Mouse (Mus musculus): ENCODE results near the gene Basp1. TPM values are rescaled to one million over a fixed set of nuclear protein-coding genes. Genes with fewer than 3 reads are reported as not detected.

The Basp1 gene
- polyA plus RNA-seq, 1 experiment from 2014 or later = 351 TPM

DNA sequence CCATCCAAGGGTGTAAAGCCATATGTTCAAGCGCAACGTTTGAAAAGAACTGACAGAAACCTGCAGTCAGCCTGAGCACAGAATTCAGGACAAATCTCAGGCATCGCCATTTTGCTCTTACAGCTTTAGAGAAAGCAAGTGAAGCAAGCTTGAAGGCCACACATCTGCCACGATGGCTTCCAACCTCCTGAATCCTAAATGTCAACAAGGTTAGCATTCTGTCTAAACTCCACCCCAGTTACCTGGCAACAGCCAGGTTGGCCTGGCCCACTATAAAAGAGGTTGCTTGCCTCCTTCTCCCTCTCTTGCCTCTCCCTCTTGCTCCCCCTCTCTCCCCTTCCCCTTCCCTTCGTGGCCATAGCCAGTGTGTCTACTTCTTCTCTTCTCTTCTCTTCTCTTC lies 33.5 kb downstream of the Basp1 start:
- H3K27me3 ChIP-seq = no peaks in the 10 kb centered on the region
- H3K36me3 ChIP-seq = peaks cover 23% of the 10 kb centered on the region
- no peak for ATAC-seq (ENCODE audit: low read depth)
- no peak overlapping the region for H3K4me2 ChIP-seq
- H3K9me3 ChIP-seq = no peaks in the 10 kb centered on the region
- peaks cover 95% of the 10 kb centered on the region for H3K4me1 ChIP-seq (replicated peaks)
- H3K9ac ChIP-seq = no peak overlapping the region
- H3K4me3 ChIP-seq = no peak overlapping the region
- H3K27ac ChIP-seq (replicated peaks) = no peak overlapping the region
- 83% methylated on average over 5 of the region's 5 CpGs for WGBS

DNA sequence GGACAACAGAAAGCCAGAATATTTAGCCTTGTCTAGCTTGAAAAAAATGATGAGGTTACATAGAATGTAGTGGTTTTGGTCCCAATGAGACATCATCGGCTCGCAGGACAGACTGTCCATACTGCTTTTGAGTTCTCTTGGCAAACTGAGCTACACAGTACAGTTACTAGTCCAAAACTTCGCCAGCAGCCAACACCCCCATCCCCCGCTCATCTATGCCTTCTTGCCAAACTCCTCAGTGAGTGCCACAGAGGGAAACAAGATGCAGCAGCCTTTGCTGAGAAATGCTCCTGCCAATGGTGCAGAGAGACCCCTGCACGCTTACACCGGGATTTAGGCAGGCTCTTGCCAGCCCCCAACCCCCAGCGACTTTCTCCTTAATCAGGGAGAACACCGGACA lies 34.9 kb downstream of the Basp1 start:
- H3K4me3 ChIP-seq = no peak overlapping the region
- no peak for ATAC-seq (ENCODE audit: low read depth)

DNA sequence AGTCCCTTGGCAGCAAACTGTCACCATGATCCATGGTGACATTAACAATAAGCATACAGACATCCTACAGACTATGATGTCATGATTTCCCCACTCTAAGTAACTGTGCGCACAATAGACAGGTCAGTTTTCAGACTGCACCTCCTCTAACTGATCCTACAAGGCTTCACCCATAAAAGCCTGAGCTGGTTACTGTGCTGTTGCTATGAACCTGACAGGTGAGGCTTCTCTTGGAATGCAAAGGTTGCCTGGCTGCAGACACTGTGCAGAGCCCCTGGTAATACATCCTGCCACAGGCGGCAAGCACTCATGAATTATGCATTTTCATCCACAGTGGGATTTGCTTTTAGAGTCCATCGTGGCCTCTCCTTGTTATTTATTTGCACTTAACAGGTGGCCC lies 36.6 kb downstream of the Basp1 start:
- Histone ChIP-seq H3K9ac (no peak overlapping the region), H3K27ac (replicated peaks) (peak overlapping the region; percentile 50), H3K4me2 (0 out of 2 replicates have a peak overlapping the region, but pooled peaks have one; percentile 9), H3K27me3 (no peaks in the 10 kb centered on the region), H3K9me3 (no peaks in the 10 kb centered on the region), H3K4me3 (no peak overlapping the region), H3K36me3 (peaks cover 12% of the 10 kb centered on the region; the same call in 1 of the 2 replicates), H3K4me1 (replicated peaks) (peaks cover 93% of the 10 kb centered on the region)
- ATAC-seq (ENCODE audit: low read depth) = peak; percentile 40
- WGBS = 37% methylated on average over 3 of the region's 3 CpGs

More for the DNA sequence above, 34.9 kb downstream of the Basp1 start:
- H3K4me2 ChIP-seq = no peak overlapping the region
- peaks cover 23% of the 10 kb centered on the region for H3K36me3 ChIP-seq
- no peak overlapping the region for H3K9ac ChIP-seq
- H3K27me3 ChIP-seq = no peaks in the 10 kb centered on the region
- no peaks in the 10 kb centered on the region for H3K9me3 ChIP-seq
- H3K27ac ChIP-seq (replicated peaks) = peak overlapping the region; percentile 28; the same call in 1 of the 2 replicates
- H3K4me1 ChIP-seq (replicated peaks) = peaks cover 93% of the 10 kb centered on the region
- 88% methylated on average over 8 of the region's 8 CpGs for WGBS

DNA sequence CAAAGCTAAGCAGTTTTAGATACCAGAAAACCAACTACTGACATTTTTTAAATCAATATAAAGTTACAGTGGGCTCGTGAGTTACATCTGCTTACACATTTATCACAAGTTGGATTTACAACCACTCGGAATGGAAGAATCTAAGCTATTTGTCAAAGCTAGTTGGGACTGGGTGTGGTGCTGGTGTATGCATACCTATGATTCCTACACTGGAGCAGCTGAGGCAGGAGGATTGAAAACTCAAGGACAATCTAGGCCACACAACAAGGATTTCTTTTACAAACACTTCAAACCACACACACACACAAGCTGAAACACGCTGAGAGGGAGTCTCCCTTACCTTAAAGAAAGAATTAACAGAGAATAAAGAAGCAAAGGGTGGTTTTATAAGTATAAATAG lies 40.1 kb downstream of the Basp1 start:
- WGBS = 72% methylated on average over 3 of the region's 3 CpGs
- H3K4me1 ChIP-seq (replicated peaks) = peaks cover 92% of the 10 kb centered on the region

DNA sequence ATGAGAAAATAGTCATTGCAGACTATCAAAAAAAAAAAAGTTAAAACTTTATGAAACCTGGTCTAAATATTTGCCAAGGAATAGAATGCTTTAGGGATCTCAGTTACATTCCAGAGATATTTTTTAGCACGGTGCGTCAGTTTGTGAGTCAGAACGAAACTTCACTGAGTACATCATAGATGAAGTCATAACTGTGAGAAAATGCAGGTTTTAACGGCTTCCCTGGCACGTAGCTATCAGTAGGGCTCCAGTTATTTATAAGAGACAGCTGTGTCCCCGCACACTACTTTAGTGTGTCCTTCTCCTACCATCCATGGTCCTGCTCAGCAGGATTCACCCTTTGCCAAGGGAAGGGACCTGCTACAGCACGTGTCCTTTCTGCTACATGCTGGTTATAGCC lies 44.0 kb downstream of the Basp1 start:
- no peaks in the 10 kb centered on the region for H3K9me3 ChIP-seq
- H3K27me3 ChIP-seq = no peaks in the 10 kb centered on the region
- no peak overlapping the region for H3K27ac ChIP-seq (replicated peaks)
- peaks cover 92% of the 10 kb centered on the region for H3K4me1 ChIP-seq (replicated peaks)
- ATAC-seq (ENCODE audit: low read depth) = no peak
- H3K4me3 ChIP-seq = no peak overlapping the region
- H3K9ac ChIP-seq = no peak overlapping the region
- no peak overlapping the region for H3K4me2 ChIP-seq
- 61% methylated on average over 7 of the region's 7 CpGs for WGBS
- H3K36me3 ChIP-seq = no peaks in the 10 kb centered on the region; the same call in 1 of the 2 replicates

More for the DNA sequence above, 40.1 kb downstream of the Basp1 start:
- H3K9me3 ChIP-seq = no peaks in the 10 kb centered on the region
- no peaks in the 10 kb centered on the region for H3K27me3 ChIP-seq
- H3K4me3 ChIP-seq = no peak overlapping the region
- H3K27ac ChIP-seq (replicated peaks) = no peak overlapping the region
- peaks cover 3% of the 10 kb centered on the region; the same call in 1 of the 2 replicates for H3K36me3 ChIP-seq
- H3K9ac ChIP-seq = no peak overlapping the region
- no peak overlapping the region for H3K4me2 ChIP-seq
- no peak for ATAC-seq (ENCODE audit: low read depth)

DNA sequence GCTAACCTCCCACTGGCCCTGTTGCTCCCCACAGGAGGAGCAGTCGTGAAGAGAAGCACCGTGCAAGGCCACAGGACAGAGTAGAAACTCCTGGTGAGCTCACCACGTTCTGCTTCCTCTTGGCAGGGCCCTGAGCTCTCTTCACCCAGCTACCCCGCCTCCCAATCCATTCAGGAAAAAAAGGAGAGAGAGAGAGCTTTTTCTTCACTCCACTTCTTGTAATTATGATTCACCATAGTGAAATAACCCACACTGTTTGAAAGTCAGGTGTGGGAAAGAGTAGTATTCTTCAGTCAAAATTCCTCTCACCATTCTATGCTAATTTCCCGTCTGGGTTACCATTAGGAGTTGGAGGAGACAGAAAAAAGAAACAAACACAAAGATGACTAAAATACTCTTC lies 48.1 kb downstream of the Basp1 start:
- Histone ChIP-seq H3K4me1 (replicated peaks) (peaks cover 89% of the 10 kb centered on the region), H3K9me3 (no peaks in the 10 kb centered on the region), H3K27ac (replicated peaks) (0 out of 2 replicates have a peak overlapping the region, but pooled peaks have one; percentile 82), H3K27me3 (no peaks in the 10 kb centered on the region), H3K4me2 (peak overlapping the region; percentile 55), H3K9ac (peak overlapping the region; percentile 76; the same call in 1 of the 2 replicates), H3K4me3 (no peak overlapping the region), H3K36me3 (peaks cover 16% of the 10 kb centered on the region)
- no peak for ATAC-seq (ENCODE audit: low read depth)
- WGBS = 17% methylated on average over 5 of the region's 5 CpGs

DNA sequence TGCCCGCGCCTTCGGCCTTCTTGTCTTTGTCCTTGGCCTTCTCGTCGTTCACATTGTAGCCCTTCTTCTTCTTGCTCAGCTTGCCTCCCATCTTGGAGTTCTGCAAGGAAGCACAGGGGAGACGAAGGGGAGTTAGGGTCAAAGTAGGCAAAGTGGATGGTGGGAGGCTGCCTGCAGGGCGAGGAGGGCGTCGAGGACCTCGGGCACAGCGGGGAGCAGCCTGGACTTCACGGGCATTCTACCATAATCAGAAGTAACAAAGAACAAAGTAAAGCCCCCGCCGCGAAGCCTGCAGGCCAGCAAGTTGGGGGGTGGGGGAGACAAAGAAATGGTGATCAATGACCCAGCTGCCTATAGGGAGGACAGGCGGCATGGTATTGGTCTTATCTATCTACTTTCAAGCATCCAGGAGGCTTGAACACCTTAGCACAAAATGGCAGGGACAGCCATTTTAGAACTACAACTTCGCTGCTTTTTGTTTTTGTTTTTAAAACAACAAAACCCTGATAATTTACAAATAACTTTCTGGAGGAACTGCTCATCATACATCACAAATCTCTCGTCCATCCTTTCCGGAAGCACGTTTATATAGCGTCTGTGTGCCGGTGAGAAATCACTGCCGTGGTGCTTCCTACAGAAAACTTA lies 48.6 kb downstream of the Basp1 start:
- H3K27me3 ChIP-seq = no peaks in the 10 kb centered on the region
- H3K9me3 ChIP-seq = no peaks in the 10 kb centered on the region
- peaks cover 16% of the 10 kb centered on the region for H3K36me3 ChIP-seq
- ATAC-seq (ENCODE audit: low read depth) = no peak
- H3K4me2 ChIP-seq = peak overlapping the region; percentile 55
- peak overlapping the region; percentile 76 for H3K9ac ChIP-seq
- H3K27ac ChIP-seq (replicated peaks) = peak overlapping the region; percentile 82
- H3K4me1 ChIP-seq (replicated peaks) = peaks cover 90% of the 10 kb centered on the region
- 9% methylated on average over 23 of the region's 23 CpGs for WGBS
- H3K4me3 ChIP-seq = peak overlapping the region; percentile 33

DNA sequence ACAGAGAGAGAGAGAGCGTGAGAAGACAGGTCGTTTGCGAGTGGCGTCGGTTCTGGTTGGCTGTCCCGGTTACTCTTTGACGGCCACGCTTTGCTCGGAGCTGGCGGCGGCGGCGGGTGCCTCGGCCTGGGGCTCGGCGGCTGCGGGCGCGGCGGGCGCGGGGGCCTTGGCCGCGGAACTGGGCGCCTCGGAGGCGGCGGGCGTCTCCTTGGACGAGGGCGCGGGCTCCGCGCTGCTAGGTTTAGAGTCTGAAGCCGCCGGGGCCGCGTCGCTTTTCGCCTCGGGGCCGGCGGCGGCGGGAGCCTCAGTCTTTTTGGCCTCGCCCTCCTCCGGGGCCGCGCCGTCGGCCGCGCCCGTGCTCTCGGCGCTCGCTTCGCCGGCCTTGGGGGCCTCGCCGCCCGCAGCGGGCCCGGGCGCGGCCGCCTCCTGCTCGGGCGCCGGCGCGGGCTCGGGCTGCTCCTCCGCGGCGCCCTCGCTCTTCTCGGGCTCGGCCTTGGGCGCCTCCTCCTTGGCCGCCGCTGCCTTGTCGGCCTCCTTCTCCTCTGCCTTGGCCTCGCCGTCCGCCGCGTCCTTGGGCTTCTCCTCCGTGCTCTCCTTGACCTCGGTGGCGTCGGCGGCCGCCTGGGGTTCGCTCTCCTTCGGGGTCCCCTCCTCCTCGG lies 49.3 kb downstream of the Basp1 start:
- Histone ChIP-seq H3K36me3 (peaks cover 16% of the 10 kb centered on the region), H3K4me3 (peak overlapping the region; percentile 33), H3K27me3 (no peaks in the 10 kb centered on the region), H3K4me1 (replicated peaks) (peaks cover 86% of the 10 kb centered on the region), H3K9me3 (no peaks in the 10 kb centered on the region), H3K27ac (replicated peaks) (peak overlapping the region; percentile 82), H3K9ac (peak overlapping the region; percentile 76), H3K4me2 (peak overlapping the region; percentile 55)
- peak; percentile 32 for ATAC-seq (ENCODE audit: low read depth)
- 6% methylated on average over 86 of the region's 97 CpGs for WGBS

DNA sequence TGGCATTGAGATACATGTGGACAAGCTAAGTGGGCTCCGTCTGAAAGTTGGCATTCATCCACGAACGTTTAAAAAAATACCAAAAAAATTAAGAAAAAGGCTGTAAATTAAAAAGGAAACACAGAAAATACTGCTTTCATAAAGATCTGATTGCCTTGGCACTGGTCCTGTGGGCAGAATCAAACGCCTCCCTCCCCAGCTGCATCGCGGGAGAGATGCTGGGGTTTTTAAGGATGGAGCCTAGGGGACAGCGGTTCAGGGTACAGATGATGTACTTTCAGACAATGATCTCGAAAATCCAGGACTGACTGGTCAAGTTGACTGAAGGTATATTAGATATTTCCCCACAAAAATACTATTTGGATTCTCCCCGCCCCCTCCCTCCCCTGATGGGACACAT lies 49.9 kb downstream of the Basp1 start:
- Histone ChIP-seq H3K36me3 (peaks cover 16% of the 10 kb centered on the region), H3K27me3 (no peaks in the 10 kb centered on the region), H3K9me3 (no peaks in the 10 kb centered on the region), H3K9ac (peak overlapping the region; percentile 76; the same call in 1 of the 2 replicates), H3K27ac (replicated peaks) (peak overlapping the region; percentile 82), H3K4me3 (no peak overlapping the region), H3K4me1 (replicated peaks) (peaks cover 84% of the 10 kb centered on the region), H3K4me2 (no peak overlapping the region)
- WGBS = 72% methylated on average over 9 of the region's 9 CpGs
- no peak for ATAC-seq (ENCODE audit: low read depth)

DNA sequence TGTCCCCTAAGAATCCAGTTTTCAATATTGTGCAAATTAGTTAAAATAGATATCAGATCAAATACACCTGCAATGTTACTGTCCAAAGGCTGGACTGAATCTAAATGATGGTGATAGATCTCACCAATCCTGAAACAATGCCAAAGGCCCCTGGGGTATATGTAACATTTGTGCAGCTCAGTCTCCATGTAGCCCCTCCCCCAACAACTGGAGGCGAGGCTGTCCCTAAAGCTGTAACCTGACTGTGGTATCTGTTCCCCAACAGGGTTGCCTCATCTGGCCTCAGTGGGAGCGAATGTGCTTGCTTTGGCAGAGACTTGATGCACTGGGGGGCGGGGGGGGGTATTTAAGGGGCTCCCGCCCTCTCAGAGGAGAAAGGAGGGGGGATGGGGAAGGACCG lies 52.7 kb downstream of the Basp1 start:
- no peak overlapping the region for H3K9ac ChIP-seq
- H3K4me1 ChIP-seq (replicated peaks) = peaks cover 63% of the 10 kb centered on the region
- H3K4me2 ChIP-seq = no peak overlapping the region
- peak overlapping the region; percentile 47 for H3K27ac ChIP-seq (replicated peaks)
- no peaks in the 10 kb centered on the region for H3K9me3 ChIP-seq
- H3K4me3 ChIP-seq = no peak overlapping the region
- 29% methylated on average over 5 of the region's 5 CpGs for WGBS
- peak; percentile 63 for ATAC-seq (ENCODE audit: low read depth)
- H3K36me3 ChIP-seq = peaks cover 16% of the 10 kb centered on the region
- no peaks in the 10 kb centered on the region for H3K27me3 ChIP-seq

DNA sequence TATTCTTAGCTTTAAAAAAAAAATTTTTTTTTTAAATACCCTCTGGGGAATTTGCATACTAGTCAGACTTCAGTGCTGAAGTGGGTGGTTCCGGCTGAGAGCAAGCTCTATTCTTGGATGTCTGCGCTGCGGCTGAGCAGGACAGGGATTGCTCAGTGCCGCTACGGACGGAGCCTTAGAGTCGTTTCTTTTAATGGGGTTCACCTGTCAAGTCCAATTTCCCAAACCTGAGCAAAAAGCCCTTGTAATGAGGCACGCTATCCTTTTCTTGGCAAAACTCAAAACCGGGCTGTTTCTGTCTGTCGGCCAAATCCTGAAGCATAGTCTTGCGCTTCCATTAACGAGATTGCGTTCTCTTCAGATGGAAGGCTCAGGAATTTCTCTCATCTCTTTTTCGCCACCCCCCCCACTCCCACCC lies 54.9 kb downstream of the Basp1 start:
- Histone ChIP-seq H3K9me3 (no peaks in the 10 kb centered on the region), H3K4me1 (replicated peaks) (peaks cover 42% of the 10 kb centered on the region), H3K9ac (0 out of 2 replicates have a peak overlapping the region, but pooled peaks have one; percentile 6), H3K36me3 (peaks cover 10% of the 10 kb centered on the region), H3K27ac (replicated peaks) (no peak overlapping the region; the same call in 1 of the 2 replicates), H3K4me2 (peak overlapping the region; percentile 34; the same call in 1 of the 2 replicates), H3K4me3 (no peak overlapping the region), H3K27me3 (no peaks in the 10 kb centered on the region)
- 0 out of 2 replicates have a peak, but pooled peaks have one; percentile 47 for ATAC-seq (ENCODE audit: low read depth)
- 51% methylated on average over 14 of the region's 14 CpGs for WGBS

DNA sequence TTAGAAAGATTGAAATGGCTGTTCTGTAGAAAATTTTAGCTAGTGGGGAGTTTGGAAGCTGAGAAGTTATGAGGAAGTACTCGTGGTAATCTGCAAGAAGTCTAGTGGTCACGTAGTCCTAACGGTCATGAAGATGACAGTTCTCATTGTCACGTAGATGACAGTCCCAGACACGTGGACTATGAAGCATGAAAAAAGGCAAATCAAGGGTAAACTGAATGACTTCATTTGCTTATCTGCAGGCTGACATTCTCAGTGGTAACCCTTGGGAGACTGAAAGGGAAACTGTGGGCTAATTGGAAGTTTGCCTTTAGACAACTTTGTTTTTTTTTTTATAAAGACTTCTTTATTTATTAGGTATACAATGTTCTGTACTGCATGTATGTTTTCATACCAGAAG lies 58.2 kb downstream of the Basp1 start:
- Histone ChIP-seq H3K27ac (replicated peaks) (no peak overlapping the region), H3K4me2 (no peak overlapping the region), H3K9me3 (no peaks in the 10 kb centered on the region), H3K4me1 (replicated peaks) (peaks cover 14% of the 10 kb centered on the region), H3K9ac (no peak overlapping the region), H3K27me3 (no peaks in the 10 kb centered on the region), H3K36me3 (no peaks in the 10 kb centered on the region), H3K4me3 (no peak overlapping the region)
- ATAC-seq (ENCODE audit: low read depth) = no peak
- 91% methylated on average over 5 of the region's 5 CpGs for WGBS
